Mouse (Mus musculus): ENCODE data around the gene Resf1. TPM values are rescaled to one million over a fixed set of nuclear protein-coding genes. Genes with fewer than 3 reads are reported as not detected.
"Not testable (repeated sequence)": the region's sequence is repeated elsewhere in the genome, so short reads cannot be mapped to it uniquely, and the experiment has no call there.

Resf1 gene
- total and polyA plus RNA-seq, 2 experiments: 4.1 to 20.8 TPM

DNA sequence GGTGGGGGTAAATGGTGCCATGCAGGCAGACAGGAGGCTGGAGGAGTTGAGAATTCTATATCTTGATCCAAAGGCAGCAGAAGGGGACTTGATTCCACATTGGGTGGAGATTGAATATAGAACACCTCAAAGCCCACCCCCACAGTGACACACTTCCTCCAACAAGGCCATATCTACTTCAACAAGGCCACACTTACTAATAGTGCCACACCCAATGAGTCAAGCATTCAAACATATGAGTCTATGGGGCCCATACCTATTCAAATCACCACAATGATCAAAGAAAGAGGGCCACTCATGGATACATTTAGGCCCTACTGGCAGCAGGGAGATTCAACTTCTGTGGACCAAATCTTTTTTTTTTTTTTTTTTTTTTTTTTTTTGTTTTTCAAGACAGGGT is 28.7 kb upstream of the Resf1 start:
- no peak for TF ChIP-seq CTCF (IDR thresholded peaks at IDR 0.05; ENCODE audit: low read depth, low read length)
- no peak for TF ChIP-seq POLR2A (IDR thresholded peaks at IDR 0.05; ENCODE audit: extremely low read depth, insufficient read depth, low read length)
- Histone ChIP-seq H3K9ac (ENCODE audit: low read depth, low read length) (no peak overlapping the region), H3K27me3 (ENCODE audit: control insufficient read depth, insufficient read depth, low read length) (no peaks in the 10 kb centered on the region; the same call in 1 of the 2 replicates), H3K4me3 (ENCODE audit: insufficient read depth, low read depth, low read length) (no peak overlapping the region), H3K4me1 (ENCODE audit: control insufficient read depth, insufficient read depth, low read length) (no peaks in the 10 kb centered on the region), H3K27ac (replicated peaks; ENCODE audit: insufficient read depth, low read depth, low read length) (no peak overlapping the region), H3K36me3 (ENCODE audit: control insufficient read depth, insufficient read depth, low read length) (no peaks in the 10 kb centered on the region), H3K79me2 (ENCODE audit: control insufficient read depth, insufficient read depth, low read length) (no peaks in the 10 kb centered on the region)
- DNase-seq (ENCODE audit: extremely low read depth, low read depth, low spot score): no peak

DNA sequence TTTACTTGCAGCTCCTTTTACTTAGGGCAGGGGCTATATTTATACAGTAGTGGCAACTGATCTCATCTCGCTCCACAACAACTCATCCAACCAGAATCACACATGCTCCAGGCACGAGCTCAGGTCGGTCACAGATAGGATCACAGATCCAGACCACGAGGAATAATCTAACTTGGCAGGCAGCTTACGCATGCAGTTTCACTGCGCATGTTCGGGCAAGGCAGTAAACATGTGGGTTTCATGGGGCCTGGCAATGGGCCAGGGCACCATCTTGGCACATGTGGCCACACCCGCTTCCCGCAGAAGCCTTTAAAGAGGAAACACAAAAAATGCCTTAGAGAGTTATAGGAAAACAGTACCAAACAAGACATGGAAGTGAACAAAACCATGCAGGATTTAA is 21.0 kb upstream of the Resf1 start:
- H3K27ac ChIP-seq (replicated peaks; ENCODE audit: insufficient read depth, low read depth, low read length); H3K4me1 ChIP-seq (ENCODE audit: control insufficient read depth, insufficient read depth, low read length); H3K79me2 ChIP-seq (ENCODE audit: control insufficient read depth, insufficient read depth, low read length); H3K9ac ChIP-seq (ENCODE audit: low read depth, low read length); H3K4me3 ChIP-seq (ENCODE audit: insufficient read depth, low read depth, low read length); H3K36me3 ChIP-seq (ENCODE audit: control insufficient read depth, insufficient read depth, low read length); H3K27me3 ChIP-seq (ENCODE audit: control insufficient read depth, insufficient read depth, low read length); DNase-seq (ENCODE audit: extremely low read depth, low read depth, low spot score): not testable (repeated sequence)
- WGBS: 97% methylated on average over 9 of the region's 9 CpGs

DNA sequence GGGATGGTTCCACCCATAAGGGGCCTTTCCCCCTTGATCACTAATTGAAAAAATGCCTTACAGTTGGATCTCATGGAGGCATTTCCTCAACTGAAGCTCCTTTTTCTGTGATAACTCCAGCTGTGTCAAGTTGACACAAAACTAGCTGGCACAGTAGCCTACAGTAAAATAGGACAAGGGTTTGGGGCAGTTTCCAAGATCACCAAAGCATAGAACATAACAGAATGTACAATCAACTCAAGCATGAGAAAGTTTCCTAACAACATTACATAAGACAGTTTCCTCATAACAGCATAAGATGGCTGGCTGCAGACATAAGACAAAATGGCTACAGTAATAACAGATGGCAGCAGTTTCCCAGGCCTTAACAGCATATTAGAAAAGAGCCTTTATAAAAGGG is 6.0 kb upstream of the Resf1 start:
- not testable (repeated sequence) for H3K4me1 ChIP-seq (ENCODE audit: control insufficient read depth, insufficient read depth, low read length); H3K36me3 ChIP-seq (ENCODE audit: control insufficient read depth, insufficient read depth, low read length); DNase-seq (ENCODE audit: extremely low read depth, low read depth, low spot score); H3K9ac ChIP-seq (ENCODE audit: low read depth, low read length); H3K4me3 ChIP-seq (ENCODE audit: insufficient read depth, low read depth, low read length); H3K27ac ChIP-seq (replicated peaks; ENCODE audit: insufficient read depth, low read depth, low read length); H3K27me3 ChIP-seq (ENCODE audit: control insufficient read depth, insufficient read depth, low read length); H3K79me2 ChIP-seq (ENCODE audit: control insufficient read depth, insufficient read depth, low read length)

DNA sequence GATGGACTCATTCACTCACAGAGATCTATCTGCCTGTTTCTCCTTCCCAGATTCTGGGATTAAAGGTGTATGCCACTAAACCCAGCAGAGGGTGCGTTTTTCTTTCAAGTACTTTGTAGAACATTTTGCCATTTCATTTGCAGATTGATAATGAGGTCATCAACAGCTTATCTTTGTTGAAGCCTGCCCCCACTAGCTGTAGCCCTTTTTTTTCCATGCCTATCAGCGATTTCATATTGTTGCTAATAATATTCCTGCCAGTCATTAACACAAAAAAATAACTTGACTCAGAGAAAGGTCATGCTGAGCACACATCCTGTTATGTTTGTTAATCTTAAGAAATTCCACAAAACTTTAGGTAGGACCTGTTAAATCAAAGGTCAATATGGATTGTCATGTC is 2.1 kb upstream of the Resf1 start:
- Histone ChIP-seq H3K4me3 (ENCODE audit: insufficient read depth, low read depth, low read length) (no peak overlapping the region), H3K27ac (replicated peaks; ENCODE audit: insufficient read depth, low read depth, low read length) (no peak overlapping the region), H3K79me2 (ENCODE audit: control insufficient read depth, insufficient read depth, low read length) (peaks cover 3% of the 10 kb centered on the region; the same call in 1 of the 2 replicates), H3K27me3 (ENCODE audit: control insufficient read depth, insufficient read depth, low read length) (no peaks in the 10 kb centered on the region), H3K36me3 (ENCODE audit: control insufficient read depth, insufficient read depth, low read length) (peaks cover 16% of the 10 kb centered on the region), H3K9ac (ENCODE audit: low read depth, low read length) (no peak overlapping the region), H3K4me1 (ENCODE audit: control insufficient read depth, insufficient read depth, low read length) (peaks cover 12% of the 10 kb centered on the region)
- DNase-seq (ENCODE audit: extremely low read depth, low read depth, low spot score): no peak
- no peak for TF ChIP-seq POLR2A (IDR thresholded peaks at IDR 0.05; ENCODE audit: extremely low read depth, insufficient read depth, low read length)
- no peak for TF ChIP-seq CTCF (IDR thresholded peaks at IDR 0.05; ENCODE audit: low read depth, low read length)
- WGBS: 81% methylated on average over 2 of the region's 2 CpGs

DNA sequence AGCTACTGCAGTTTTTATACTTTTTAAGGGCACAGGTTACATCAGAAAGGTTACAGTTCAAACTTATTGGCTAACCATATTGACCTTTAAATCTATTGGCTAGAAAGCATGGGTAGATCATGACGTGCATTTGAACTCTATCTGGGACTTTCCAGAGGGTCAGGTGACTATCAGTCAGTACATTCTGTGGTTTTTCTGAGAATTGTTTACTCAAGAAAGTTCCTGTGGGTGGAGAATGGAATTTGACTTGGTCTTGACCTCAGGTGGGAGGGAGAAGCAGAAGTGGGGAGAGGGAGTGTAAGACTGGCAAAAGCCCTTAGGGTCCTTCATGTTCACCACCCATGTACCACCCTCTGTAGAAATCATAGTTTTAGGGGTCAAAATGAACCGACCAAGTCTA is 1.4 kb upstream of the Resf1 start:
- 48% methylated on average over 2 of the region's 2 CpGs for WGBS
- TF ChIP-seq POLR2A (IDR thresholded peaks at IDR 0.05; ENCODE audit: extremely low read depth, insufficient read depth, low read length): no peak
- no peak for TF ChIP-seq CTCF (IDR thresholded peaks at IDR 0.05; ENCODE audit: low read depth, low read length)
- Histone ChIP-seq H3K4me1 (ENCODE audit: control insufficient read depth, insufficient read depth, low read length) (peaks cover 12% of the 10 kb centered on the region), H3K79me2 (ENCODE audit: control insufficient read depth, insufficient read depth, low read length) (peaks cover 3% of the 10 kb centered on the region; the same call in 1 of the 2 replicates), H3K4me3 (ENCODE audit: insufficient read depth, low read depth, low read length) (no peak overlapping the region), H3K9ac (ENCODE audit: low read depth, low read length) (no peak overlapping the region), H3K27me3 (ENCODE audit: control insufficient read depth, insufficient read depth, low read length) (no peaks in the 10 kb centered on the region), H3K36me3 (ENCODE audit: control insufficient read depth, insufficient read depth, low read length) (peaks cover 18% of the 10 kb centered on the region), H3K27ac (replicated peaks; ENCODE audit: insufficient read depth, low read depth, low read length) (no peak overlapping the region)
- peak; percentile 29 for DNase-seq (ENCODE audit: extremely low read depth, low read depth, low spot score)

DNA sequence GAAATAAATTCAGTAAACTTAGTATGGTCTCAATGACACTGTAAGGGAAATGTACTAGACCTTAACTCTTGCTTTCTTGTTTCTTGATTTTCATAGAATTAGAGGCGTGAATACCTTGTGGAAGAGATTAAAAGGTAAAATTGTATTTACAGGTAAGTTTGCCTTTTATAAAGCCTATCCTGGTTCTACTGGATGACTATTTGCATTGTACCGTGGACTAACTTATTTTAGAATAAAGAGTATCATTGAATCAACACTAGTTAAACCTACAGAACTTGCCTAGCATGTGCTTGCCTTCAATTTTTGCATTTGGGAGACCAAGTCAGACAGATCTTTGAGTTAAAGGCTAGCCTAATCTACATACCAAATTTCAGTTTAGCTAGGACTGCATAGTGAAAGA is 1.0 kb downstream of the Resf1 start:
- Histone ChIP-seq H3K27ac (replicated peaks; ENCODE audit: insufficient read depth, low read depth, low read length) (no peak overlapping the region), H3K27me3 (ENCODE audit: control insufficient read depth, insufficient read depth, low read length) (no peaks in the 10 kb centered on the region), H3K36me3 (ENCODE audit: control insufficient read depth, insufficient read depth, low read length) (peaks cover 27% of the 10 kb centered on the region), H3K4me3 (ENCODE audit: insufficient read depth, low read depth, low read length) (peak overlapping the region; percentile 93; the same call in 1 of the 2 replicates), H3K9ac (ENCODE audit: low read depth, low read length) (no peak overlapping the region), H3K4me1 (ENCODE audit: control insufficient read depth, insufficient read depth, low read length) (peaks cover 14% of the 10 kb centered on the region), H3K79me2 (ENCODE audit: control insufficient read depth, insufficient read depth, low read length) (peaks cover 3% of the 10 kb centered on the region; the same call in 1 of the 2 replicates)
- no peak for DNase-seq (ENCODE audit: extremely low read depth, low read depth, low spot score)
- TF ChIP-seq CTCF (IDR thresholded peaks at IDR 0.05; ENCODE audit: low read depth, low read length) (no peak), POLR2A (IDR thresholded peaks at IDR 0.05; ENCODE audit: extremely low read depth, insufficient read depth, low read length) (no peak)
- WGBS: 44% methylated on average over 2 of the region's 2 CpGs
